Mouse (Mus musculus): ENCODE results near the gene Jkamp. TPM values are rescaled to one million over a fixed set of nuclear protein-coding genes. Genes with fewer than 3 reads are reported as not detected.

The Jkamp gene
- polyA plus RNA-seq, 1 experiment, result 36.8 TPM

GRCm38 (mm10) chr12:72115686-72116345 lies 30.4 kb downstream of the Jkamp start:
- Histone ChIP-seq H3K4me1 (ENCODE audit: control insufficient read depth, insufficient read depth, insufficient read length, low read length) (no peaks in the 10 kb centered on the region), H3K27ac (replicated peaks; ENCODE audit: low read depth, low read length) (no peak overlapping the region), H3K4me3 (ENCODE audit: insufficient read depth, low read depth, low read length) (no peak overlapping the region)

- H3K27ac ChIP-seq (replicated peaks; ENCODE audit: low read depth, low read length), result no peak overlapping the region
These were observed 43.8 kb downstream of the Jkamp start for GRCm38 (mm10) chr12:72129203-72129602.

GRCm38 (mm10) chr12:72150786-72151185 lies 65.4 kb downstream of the Jkamp start:
- H3K4me1 ChIP-seq (ENCODE audit: control insufficient read depth, insufficient read depth, insufficient read length, low read length), result no peaks in the 10 kb centered on the region
- H3K27ac ChIP-seq (replicated peaks; ENCODE audit: low read depth, low read length), result no peak overlapping the region
- no peak overlapping the region for H3K4me3 ChIP-seq (ENCODE audit: insufficient read depth, low read depth, low read length)

More at GRCm38 (mm10) chr12:72129203-72129602, 43.8 kb downstream of the Jkamp start:
- Histone ChIP-seq H3K4me1 (ENCODE audit: control insufficient read depth, insufficient read depth, insufficient read length, low read length) (no peaks in the 10 kb centered on the region), H3K4me3 (ENCODE audit: insufficient read depth, low read depth, low read length) (no peak overlapping the region)

Other genes starting within 250 kb of the Jkamp start
- 3.5 and 4.0 TPM in 2 replicates for gene Gpr135, start 14.5 kb upstream of the Jkamp start, polyA plus RNA-seq (2012; ENCODE audit: insufficient read depth, insufficient read length, missing spikeins)
- 50.1 and 62.8 TPM in 2 replicates for gene L3hypdh, start 150 bp upstream of the Jkamp start, polyA plus RNA-seq (2012; ENCODE audit: insufficient read depth, insufficient read length, missing spikeins)
- gene Ccdc175, start 99.4 kb downstream of the Jkamp start, polyA plus RNA-seq (2012; ENCODE audit: insufficient read depth, insufficient read length, missing spikeins), result not detected in 2 replicates